ENCODE assay signal across 18 mouse cellular contexts in the genomic region with DNA sequence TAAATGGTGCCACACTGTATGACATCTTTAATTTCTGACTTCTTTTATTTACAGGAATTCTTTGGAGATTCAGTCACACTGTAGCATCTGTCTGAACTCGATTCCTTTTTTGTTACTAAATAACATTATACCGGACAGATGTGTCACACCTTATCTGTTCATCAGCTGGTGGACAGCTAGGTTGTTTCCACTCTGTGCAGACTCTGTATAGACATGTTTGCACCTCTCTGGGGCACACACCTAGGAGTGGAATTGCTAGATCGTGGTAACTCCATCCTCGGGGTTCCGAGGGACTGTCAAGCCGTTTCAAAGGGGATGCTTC. TPM values are rescaled to one million over a fixed set of nuclear protein-coding genes. Genes with fewer than 3 reads are reported as not detected.
DNase-seq lines count a peak whose midpoint lies in the region; ATAC-seq and TF ChIP-seq lines count a peak whose summit lies in the region.
"Had no signal": no experiment of that assay in that cellular context is flagged by ENCODE, and none has a peak within 500 bp of the region (broad histone marks: within the 10 kb centered on the region; RNA-seq: fewer than 3 reads in every experiment).

No protein-coding gene starts in this region.

- H3K4me3 ChIP-seq in kidney, embryonic 14.5 days (ENCODE audit: low read length) = no peak overlapping the region
- no peak overlapping the region for H3K4me3 ChIP-seq in kidney, adult 2 months (ENCODE audit: insufficient read depth, low read depth, low read length)
- no peak overlapping the region for H3K4me3 ChIP-seq in neural tube, embryonic 13.5 days
- H3K4me3 ChIP-seq in neural tube, embryonic 15.5 days (replicated peaks) = no peak overlapping the region
- no peak overlapping the region for H3K4me3 ChIP-seq in liver, embryonic 15.5 days (replicated peaks)
- H3K4me3 ChIP-seq: limb, embryonic 12.5 days; midbrain, embryonic 15.5 days had no signal

- TF ChIP-seq CTCF in kidney, adult 2 months (conservative IDR thresholded peaks at IDR 0.05; ENCODE audit: insufficient read depth, insufficient read length, low read depth, low read length) = no peak

- H3K27me3 ChIP-seq in kidney, embryonic 14.5 days (ENCODE audit: control insufficient read depth, insufficient read depth, low read length) = no peaks in the 10 kb centered on the region
- no peaks in the 10 kb centered on the region for H3K27me3 ChIP-seq in kidney, adult 2 months (replicated peaks; ENCODE audit: control insufficient read depth, insufficient read depth, low read length)
- H3K27me3 ChIP-seq in neural tube, embryonic 13.5 days = peaks cover 4% of the 10 kb centered on the region; the same call in 1 of the 2 replicates
- no peaks in the 10 kb centered on the region for H3K27me3 ChIP-seq in neural tube, embryonic 15.5 days (replicated peaks)
- H3K27me3 ChIP-seq in liver, embryonic 15.5 days = no peaks in the 10 kb centered on the region
- H3K27me3 ChIP-seq: limb, embryonic 12.5 days had no signal

- ATAC-seq in kidney, embryonic 14.5 days (ENCODE audit: low FRiP score, low TSS enrichment) = no peak
- no peak for ATAC-seq in neural tube, embryonic 13.5 days (ENCODE audit: low read depth)
- ATAC-seq in neural tube, embryonic 15.5 days (ENCODE audit: low FRiP score) = no peak
- no peak for ATAC-seq in liver, embryonic 15.5 days (ENCODE audit: insufficient read depth)
- ATAC-seq: inflammation-experienced regulatory T-cells, adult 6 months; midbrain, embryonic 15.5 days had no signal

- H3K9me3 ChIP-seq in kidney, embryonic 14.5 days (ENCODE audit: control insufficient read depth, low read length) = no peaks in the 10 kb centered on the region
- no peaks in the 10 kb centered on the region for H3K9me3 ChIP-seq in neural tube, embryonic 13.5 days
- no peaks in the 10 kb centered on the region for H3K9me3 ChIP-seq in neural tube, embryonic 15.5 days (replicated peaks)
- H3K9me3 ChIP-seq in liver, embryonic 15.5 days (replicated peaks) = no peaks in the 10 kb centered on the region
- H3K9me3 ChIP-seq: limb, embryonic 12.5 days; midbrain, embryonic 15.5 days had no signal

- no peaks in the 10 kb centered on the region for H3K36me3 ChIP-seq in kidney, embryonic 14.5 days (ENCODE audit: control insufficient read depth, insufficient read depth, low read length)
- H3K36me3 ChIP-seq in kidney, adult 2 months (ENCODE audit: control insufficient read depth, insufficient read depth, low read length) = no peaks in the 10 kb centered on the region
- H3K36me3 ChIP-seq in neural tube, embryonic 13.5 days = no peaks in the 10 kb centered on the region
- no peaks in the 10 kb centered on the region for H3K36me3 ChIP-seq in neural tube, embryonic 15.5 days
- no peaks in the 10 kb centered on the region for H3K36me3 ChIP-seq in liver, embryonic 15.5 days (replicated peaks)
- H3K36me3 ChIP-seq: limb, embryonic 12.5 days; midbrain, embryonic 15.5 days had no signal

- no peak for DNase-seq in kidney, adult 2 months
- no peak for DNase-seq in left cerebral cortex, adult 8-10 months (ENCODE audit: low spot score in 2 of 2)
- no peak for DNase-seq in thymus, postnatal 4 days
- DNase-seq: adrenal gland, postnatal 10 days; cerebellum, adult 18-20 months; cerebellum, postnatal 14 days; lung, adult 2 months; lung, postnatal 14 days; thymus, adult 18-20 months; thymus, postnatal 36 days had no signal

- H3K9ac ChIP-seq in kidney, embryonic 14.5 days (ENCODE audit: low read depth, low read length) = no peak overlapping the region
- no peak overlapping the region for H3K9ac ChIP-seq in neural tube, embryonic 13.5 days
- no peak overlapping the region for H3K9ac ChIP-seq in neural tube, embryonic 15.5 days (replicated peaks)
- no peak overlapping the region for H3K9ac ChIP-seq in liver, embryonic 15.5 days
- H3K9ac ChIP-seq: hindbrain, embryonic 14.5 days; limb, embryonic 12.5 days; midbrain, embryonic 15.5 days had no signal

- peaks cover 62% of the 10 kb centered on the region for H3K4me1 ChIP-seq in kidney, embryonic 14.5 days (ENCODE audit: control insufficient read depth, insufficient read depth, low read length)
- 0 out of 2 replicates have a peak, but pooled peaks cover 3% of the 10 kb centered on the region for H3K4me1 ChIP-seq in kidney, adult 2 months (ENCODE audit: control insufficient read depth, insufficient read depth, low read length)
- H3K4me1 ChIP-seq in neural tube, embryonic 13.5 days (replicated peaks) = peaks cover 63% of the 10 kb centered on the region
- peaks cover 56% of the 10 kb centered on the region for H3K4me1 ChIP-seq in neural tube, embryonic 15.5 days
- H3K4me1 ChIP-seq in liver, embryonic 15.5 days (replicated peaks) = peaks cover 82% of the 10 kb centered on the region

- no peak for TF ChIP-seq POLR2A in kidney, adult 2 months (IDR thresholded peaks at IDR 0.05; ENCODE audit: low read depth, low read length)

- no peak overlapping the region for H3K4me2 ChIP-seq in kidney, embryonic 14.5 days (replicated peaks; ENCODE audit: low read depth, low read length)
- H3K4me2 ChIP-seq in neural tube, embryonic 13.5 days = no peak overlapping the region
- H3K4me2 ChIP-seq in neural tube, embryonic 15.5 days = no peak overlapping the region
- peak overlapping the region; percentile 43 for H3K4me2 ChIP-seq in liver, embryonic 15.5 days
- H3K4me2 ChIP-seq: hindbrain, embryonic 14.5 days; limb, embryonic 12.5 days; midbrain, embryonic 15.5 days had no signal

- 37% methylated on average over 6 of the region's 6 CpGs for WGBS in kidney, embryonic 14.5 days
- WGBS in kidney, adult 2 months = 54% methylated on average over 6 of the region's 6 CpGs
- WGBS in neural tube, embryonic 13.5 days = 34% methylated on average over 6 of the region's 6 CpGs
- 28% methylated on average over 6 of the region's 6 CpGs for WGBS in neural tube, embryonic 15.5 days
- 33% methylated on average over 6 of the region's 6 CpGs for WGBS in liver, embryonic 15.5 days (ENCODE audit: insufficient replicate concordance)

- peak overlapping the region; percentile 60; the same call in 1 of the 2 replicates for H3K27ac ChIP-seq in kidney, embryonic 14.5 days (ENCODE audit: low read depth, low read length)
- no peak overlapping the region for H3K27ac ChIP-seq in kidney, adult 2 months (ENCODE audit: insufficient read depth, low read depth, low read length)
- H3K27ac ChIP-seq in neural tube, embryonic 13.5 days (replicated peaks) = 0 out of 2 replicates have a peak overlapping the region, but pooled peaks have one; percentile 19
- no peak overlapping the region for H3K27ac ChIP-seq in neural tube, embryonic 15.5 days (replicated peaks)
- 0 out of 2 replicates have a peak overlapping the region, but pooled peaks have one; percentile 38 for H3K27ac ChIP-seq in liver, embryonic 15.5 days (replicated peaks)
- H3K27ac ChIP-seq: hindbrain, embryonic 14.5 days; limb, embryonic 12.5 days; midbrain, embryonic 15.5 days had no signal

RNA-seq across cellular contexts. Expression of a gene that starts 36.9 kb away (rescaled TPM):
- polyA plus RNA-seq in kidney, embryonic 14.5 days (2014; fragmentation: Nextera tagmentation; extraction: Ambion mirVana) = 120 and 136 TPM in 2 replicates
- 24.6 and 31.1 TPM in 2 replicates for polyA plus RNA-seq in kidney, adult 2 months (2012; rRNA removed)
- polyA plus RNA-seq in neural tube, embryonic 13.5 days (2015; fragmentation: Nextera tagmentation; extraction: Ambion mirVana) = 106 and 111 TPM in 2 replicates
- 93.9 and 97.1 TPM in 2 replicates for polyA plus RNA-seq in neural tube, embryonic 15.5 days (2015; fragmentation: Nextera tagmentation; extraction: Ambion mirVana)
- 57.9 and 61.2 TPM in 2 replicates for polyA plus RNA-seq in liver, embryonic 15.5 days (2015; fragmentation: Nextera tagmentation; extraction: Ambion mirVana)
- 10 to 100 TPM; 79.2 to 84.7 (median 83.5) TPM for total RNA-seq in left cerebral cortex, adult 8-10 months (2022)

RNA-seq across cellular contexts. Expression of a gene that starts 49.4 kb away (rescaled TPM):
- 10.7 and 22.1 TPM in 2 replicates for polyA plus RNA-seq in kidney, embryonic 14.5 days (2014; fragmentation: Nextera tagmentation; extraction: Ambion mirVana)
- 37.7 and 58.1 TPM in 2 replicates for polyA plus RNA-seq in kidney, adult 2 months (2012; rRNA removed)
- 62.7 and 66.6 TPM in 2 replicates for polyA plus RNA-seq in neural tube, embryonic 13.5 days (2015; fragmentation: Nextera tagmentation; extraction: Ambion mirVana)
- polyA plus RNA-seq in neural tube, embryonic 15.5 days (2015; fragmentation: Nextera tagmentation; extraction: Ambion mirVana) = 55.2 and 62.6 TPM in 2 replicates
- 9.6 and 10.3 TPM in 2 replicates for polyA plus RNA-seq in liver, embryonic 15.5 days (2015; fragmentation: Nextera tagmentation; extraction: Ambion mirVana)
- 100 to 1,000 TPM; 180 to 198 (median 186) TPM for total RNA-seq in left cerebral cortex, adult 8-10 months (2022)

Comparison
In these comparisons a context has a peak if more than half of its experiments do, and no peak if none do; other contexts are left out.
1. H3K27ac ChIP-seq: peak in kidney, embryonic 14.5 days (single experiment), neural tube, embryonic 13.5 days (single experiment) and liver, embryonic 15.5 days (single experiment); none in kidney, adult 2 months (single experiment) and neural tube, embryonic 15.5 days (single experiment).